Mouse (Mus musculus) embryo, embryonic 10 days (tissue): ENCODE measurements at regions not wholly inside any gene's neighbourhood (a gene's known extent, or its start where the extent isn't known, plus 50 kb on each side); places are given as distances from the start of the nearest gene placed in this dataset.

Experiments used
- DNase-seq: peaks from one replicate; pipeline ENCODE4 v3.0.0-alpha.2; 2015; ENCODE audit warnings: low spot score

DNA sequence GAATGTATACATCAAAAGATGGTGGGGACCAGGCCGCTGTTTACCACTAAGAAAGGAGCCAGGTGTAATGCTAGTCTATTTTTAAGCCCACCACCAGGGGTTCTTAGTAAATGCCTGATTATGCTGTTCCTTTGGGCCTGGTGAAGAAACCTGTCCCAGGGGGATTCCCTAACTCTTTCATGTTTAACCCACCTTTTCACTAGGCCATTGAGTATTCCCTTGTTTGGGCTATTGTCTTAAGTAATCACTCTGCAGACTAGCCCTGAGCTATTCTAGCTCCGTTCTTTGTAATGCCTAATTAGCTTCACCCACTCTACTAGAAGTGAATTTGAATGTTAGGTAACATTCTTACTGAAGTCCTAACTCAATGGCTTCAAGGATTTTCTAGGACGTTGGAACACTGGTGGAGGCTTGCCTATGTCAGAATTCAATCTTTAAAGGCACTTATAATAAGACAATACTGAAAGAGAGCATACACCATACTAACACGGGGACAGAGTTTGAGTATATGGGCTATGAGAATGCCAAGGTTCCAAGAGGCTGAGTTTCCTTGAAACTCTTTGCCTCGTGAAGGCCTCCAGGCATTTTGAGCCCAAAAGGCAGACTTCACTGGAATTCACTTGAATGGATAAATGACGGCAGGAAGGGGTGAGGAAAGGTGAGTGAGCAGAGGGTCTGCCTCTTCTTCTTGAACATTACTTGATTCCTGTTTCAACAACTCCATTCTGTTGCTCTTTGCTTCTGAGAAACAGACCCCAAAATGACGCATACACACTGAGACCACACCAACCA lies 312.7 kb upstream of the Irx4 start:
- DNase-seq, result no peak

DNA sequence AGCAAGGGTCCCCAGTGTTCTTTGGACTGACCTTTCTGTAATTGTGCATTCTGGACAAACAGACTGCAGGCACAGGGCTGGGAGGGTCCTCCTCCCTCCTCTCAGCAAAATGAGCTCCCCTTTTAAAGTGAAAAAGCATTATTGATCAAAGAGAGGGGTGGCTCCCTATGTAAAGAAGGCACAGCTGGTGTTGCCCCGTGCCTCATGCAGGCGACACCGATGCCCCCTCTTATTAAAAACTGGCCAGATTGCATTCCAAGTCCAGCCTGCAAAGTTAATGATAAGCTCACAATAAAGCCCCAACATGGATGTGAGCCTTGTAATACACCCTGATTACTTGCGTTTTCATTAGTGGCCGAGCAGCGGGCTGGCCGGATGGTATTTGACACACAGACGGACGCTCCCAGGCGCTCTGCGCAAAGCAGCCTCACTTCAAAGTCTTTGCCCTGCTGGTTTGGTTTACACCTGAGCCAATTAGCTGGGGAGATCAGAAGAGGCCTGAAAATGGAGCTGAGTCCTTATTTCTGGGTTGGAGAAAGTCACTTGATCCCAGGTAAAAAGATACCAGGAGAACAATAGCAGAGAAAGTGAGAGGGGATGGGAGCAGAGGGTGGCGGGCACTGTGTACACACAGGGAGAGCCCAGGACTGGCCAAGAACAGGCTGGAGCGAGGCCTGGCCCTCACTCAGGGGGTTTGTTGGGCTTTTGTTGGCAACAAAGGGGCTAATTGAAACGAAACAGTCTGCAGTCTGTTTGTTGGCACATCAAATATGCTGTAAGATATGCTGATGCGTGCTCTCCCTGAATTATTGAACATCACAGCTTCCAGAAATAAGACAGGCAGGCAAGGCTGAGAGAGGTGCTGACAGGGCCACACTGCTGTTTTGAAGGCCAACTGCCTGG lies 301.4 kb upstream of the Irx4 start:
- peak; percentile 19 for DNase-seq

DNA sequence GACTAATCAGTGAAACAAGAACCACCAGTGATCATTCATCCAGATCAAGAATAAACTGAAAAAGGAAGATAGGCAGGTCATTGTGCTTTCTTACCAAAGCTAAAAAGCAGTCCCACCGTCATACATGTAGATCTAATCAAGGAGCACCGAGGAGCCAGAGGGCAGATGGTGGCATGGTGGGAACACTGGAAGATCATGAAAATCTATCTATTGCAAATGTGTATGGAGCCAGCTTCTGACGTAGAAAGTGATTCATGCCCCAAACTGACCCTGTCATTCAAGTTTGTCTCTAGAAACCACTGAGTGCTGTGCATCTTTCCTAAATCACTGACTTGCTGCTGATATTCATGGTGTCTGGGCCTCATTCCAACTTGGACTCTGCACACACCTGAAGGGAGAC lies 299.0 kb upstream of the Irx4 start:
- no peak for DNase-seq

DNA sequence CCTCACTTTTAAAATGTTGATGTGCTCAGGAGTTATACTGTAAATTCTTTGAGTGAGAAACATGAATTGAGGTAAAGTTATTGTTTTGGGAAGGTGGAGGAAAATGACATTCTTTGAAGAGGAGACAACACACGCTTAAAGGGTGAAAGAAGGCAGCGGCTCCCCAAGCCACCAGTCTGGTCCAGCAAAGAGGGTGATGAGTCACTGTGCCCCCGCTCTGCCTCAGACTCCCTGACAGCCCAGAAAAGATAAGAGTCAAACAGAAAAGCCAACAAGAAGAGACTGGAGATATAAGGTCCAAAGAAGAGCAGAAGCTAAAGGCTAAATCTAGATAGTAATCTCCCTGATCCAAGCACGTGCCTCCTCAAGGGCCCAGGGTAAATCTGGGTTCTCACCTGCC lies 288.1 kb upstream of the Irx4 start:
- DNase-seq, result no peak

DNA sequence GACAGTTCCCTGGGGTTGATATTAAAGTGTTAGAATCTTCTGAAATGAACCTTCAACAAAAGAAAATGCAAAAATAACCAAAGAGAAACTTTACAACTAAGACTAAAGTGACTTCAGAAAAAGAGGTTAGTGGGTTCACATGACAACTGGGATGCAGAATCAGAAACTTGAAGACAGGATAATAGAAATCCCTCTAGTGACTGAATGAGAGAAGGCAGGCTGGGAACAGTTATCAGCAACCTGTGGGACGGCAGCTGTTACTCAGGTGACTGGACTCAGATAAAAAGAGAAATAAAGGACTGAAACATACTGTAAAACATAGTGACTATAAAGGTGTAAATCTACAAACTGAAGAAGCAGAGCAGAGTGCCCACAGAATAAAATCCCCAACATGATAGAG lies 287.4 kb upstream of the Irx4 start:
- DNase-seq, result no peak

DNA sequence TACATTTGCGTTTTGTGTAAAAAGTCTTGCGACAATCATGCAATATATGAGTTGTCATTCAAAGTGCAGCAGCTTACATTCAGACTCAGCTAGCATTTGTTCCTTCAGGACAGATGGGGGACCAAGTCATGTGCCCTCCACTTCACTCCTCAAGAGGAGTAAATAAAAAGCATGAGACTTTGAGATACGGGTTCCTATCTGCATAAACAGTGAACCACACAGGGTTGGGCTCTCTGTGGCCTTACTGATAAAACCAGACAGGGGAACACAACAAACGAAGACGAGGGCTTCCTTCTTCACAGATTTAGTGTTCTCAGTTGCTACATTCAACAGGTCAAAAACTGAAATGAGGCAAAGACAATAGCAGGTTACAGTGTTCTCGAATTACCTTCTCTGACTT lies 283.1 kb upstream of the Irx4 start:
- no peak for DNase-seq

DNA sequence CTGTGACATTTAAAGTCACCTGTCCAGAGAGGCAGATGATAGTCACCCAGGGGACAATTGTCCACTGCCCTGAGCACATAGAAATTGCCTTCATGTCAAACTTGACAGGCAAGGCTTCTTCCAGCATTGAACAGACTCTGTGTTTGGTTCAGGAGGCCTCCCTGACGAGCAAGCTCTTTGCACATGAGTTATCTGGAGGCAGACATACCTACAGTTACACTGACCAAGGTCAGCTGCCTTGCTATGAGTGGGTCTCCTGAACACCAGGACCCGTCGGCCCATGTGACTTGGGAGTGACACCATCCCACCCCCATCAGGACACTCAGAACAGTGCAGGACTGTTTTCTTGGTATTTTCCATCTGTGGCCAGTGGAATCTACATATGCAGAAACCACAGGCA lies 282.3 kb upstream of the Irx4 start:
- DNase-seq, result no peak

DNA sequence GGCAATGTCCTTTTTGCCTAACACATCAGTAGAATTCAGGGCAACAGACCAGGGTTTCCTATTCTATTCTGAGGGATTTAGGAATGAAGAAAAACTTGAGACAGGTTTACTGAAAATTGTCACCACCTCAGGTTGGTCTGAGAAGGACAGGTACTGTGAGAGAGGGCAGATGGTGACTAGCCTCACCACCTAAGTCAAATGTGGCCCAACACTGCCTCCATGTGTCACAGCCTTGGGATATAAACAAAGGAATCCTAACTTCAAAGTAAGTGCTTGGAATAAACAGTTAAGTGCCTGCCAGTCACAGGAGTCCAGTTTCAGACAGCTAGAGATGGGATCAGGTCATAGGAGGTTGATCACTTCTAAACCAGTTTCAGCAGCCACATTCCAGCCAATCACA lies 281.3 kb upstream of the Irx4 start:
- DNase-seq, result peak; percentile 25

DNA sequence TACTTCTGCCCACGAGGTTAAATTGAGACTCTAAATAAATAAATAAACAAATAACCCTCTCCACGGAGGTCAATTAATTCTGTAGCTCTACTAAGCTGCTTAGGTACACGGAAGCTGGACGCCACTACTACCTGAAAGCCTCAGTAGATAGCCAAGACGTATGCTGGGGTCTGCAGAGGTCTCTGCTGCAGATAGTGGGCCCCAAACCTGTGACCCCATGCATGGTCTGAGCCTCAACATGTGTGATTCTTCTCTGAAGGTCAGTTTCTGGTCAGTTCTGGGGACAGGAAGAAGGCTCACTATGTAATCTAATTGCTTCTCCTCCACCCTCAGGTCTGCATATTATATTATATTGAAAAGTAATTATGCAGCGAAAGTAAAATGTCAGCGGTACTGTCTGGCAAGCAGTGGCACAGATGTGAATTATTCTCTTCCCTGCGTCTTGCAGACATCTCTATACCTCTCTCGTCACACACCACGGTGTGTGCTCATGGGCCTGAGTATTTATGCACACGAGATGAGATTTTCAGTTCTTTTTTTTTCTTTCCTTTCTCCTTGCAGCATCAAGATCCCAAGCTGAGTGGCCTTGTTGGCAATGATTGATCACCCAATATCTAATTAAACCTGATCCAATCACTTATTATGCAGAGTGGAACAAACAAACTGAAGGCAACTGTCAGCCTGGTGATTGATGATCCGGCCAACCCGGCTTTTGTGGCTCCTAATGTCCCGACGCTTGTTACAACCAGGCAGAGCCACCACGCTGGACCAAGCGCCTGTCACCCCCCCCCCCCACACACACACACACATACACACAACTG lies 267.5 kb upstream of the Irx4 start:
- peak; percentile 53 for DNase-seq

- DNase-seq, result no peak
Measured at GRCm38 (mm10) chr13:72993410-72993858, 266.8 kb upstream of the Irx4 start.

DNA sequence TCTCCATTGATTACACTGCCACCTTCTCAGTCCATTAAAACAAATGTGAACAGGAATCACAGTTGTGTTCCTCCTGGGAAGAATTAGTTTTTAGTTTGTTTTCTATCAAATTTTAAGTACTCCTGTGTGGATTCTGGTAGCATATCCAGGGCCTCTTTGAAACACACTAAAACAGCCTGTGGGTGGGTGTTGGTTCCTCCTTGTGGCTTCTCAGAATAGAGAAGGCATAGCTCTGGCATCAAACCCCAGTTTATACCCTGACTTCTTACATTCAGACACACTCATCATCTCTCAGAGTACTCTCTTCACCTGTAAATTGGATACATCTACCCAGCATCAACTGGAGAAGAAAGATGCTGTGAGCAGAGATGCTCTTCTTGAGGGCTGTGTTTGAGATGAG lies 265.7 kb upstream of the Irx4 start:
- no peak for DNase-seq

GRCm38 (mm10) chr13:73008856-73009546 lies 251.3 kb upstream of the Irx4 start:
- DNase-seq, result no peak

GRCm38 (mm10) chr13:73009547-73010475 lies 250.5 kb upstream of the Irx4 start:
- DNase-seq, result no peak

GRCm38 (mm10) chr13:73019181-73019580 lies 241.1 kb upstream of the Irx4 start:
- peak; percentile 8 for DNase-seq

DNA sequence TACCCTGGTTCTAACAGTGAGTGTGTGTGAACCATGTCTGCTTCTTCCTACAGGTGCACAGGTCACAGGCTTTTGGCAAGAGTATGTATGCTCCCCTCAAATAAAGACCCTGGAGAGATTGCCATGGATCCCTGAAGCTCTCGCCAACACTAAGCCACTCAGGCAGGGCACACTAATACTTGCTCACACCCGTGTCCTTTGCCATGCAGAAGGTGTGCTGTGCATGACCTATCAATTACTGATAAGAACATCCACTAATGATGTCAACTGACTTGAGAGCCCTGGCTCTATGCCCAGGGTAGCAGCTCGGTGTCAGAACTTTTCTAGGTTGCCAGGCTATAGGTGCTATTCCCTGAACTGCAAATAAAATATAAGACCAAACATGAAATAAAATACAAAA lies 229.1 kb upstream of the Irx4 start:
- DNase-seq, result no peak

DNA sequence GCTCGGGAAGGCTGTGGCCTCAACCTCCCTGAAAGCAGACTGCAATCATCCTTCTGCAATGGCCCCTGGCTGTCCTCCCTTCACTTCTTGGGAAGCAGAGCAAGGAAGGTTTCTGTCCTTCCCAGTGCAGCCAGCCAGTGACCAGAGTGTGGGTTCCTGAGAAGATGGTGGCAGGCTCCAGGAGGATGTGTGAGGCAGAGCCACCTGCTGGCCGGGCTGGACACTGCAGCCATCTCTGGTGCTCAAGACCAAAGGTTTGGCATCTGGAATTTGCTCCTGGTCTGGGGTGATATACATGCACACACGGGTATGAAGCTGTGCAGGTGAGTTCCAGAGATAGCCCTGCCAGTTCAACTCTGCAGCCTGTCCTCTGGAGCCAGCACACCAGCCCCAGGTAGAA lies 227.2 kb upstream of the Irx4 start:
- peak; percentile 88 for DNase-seq

DNA sequence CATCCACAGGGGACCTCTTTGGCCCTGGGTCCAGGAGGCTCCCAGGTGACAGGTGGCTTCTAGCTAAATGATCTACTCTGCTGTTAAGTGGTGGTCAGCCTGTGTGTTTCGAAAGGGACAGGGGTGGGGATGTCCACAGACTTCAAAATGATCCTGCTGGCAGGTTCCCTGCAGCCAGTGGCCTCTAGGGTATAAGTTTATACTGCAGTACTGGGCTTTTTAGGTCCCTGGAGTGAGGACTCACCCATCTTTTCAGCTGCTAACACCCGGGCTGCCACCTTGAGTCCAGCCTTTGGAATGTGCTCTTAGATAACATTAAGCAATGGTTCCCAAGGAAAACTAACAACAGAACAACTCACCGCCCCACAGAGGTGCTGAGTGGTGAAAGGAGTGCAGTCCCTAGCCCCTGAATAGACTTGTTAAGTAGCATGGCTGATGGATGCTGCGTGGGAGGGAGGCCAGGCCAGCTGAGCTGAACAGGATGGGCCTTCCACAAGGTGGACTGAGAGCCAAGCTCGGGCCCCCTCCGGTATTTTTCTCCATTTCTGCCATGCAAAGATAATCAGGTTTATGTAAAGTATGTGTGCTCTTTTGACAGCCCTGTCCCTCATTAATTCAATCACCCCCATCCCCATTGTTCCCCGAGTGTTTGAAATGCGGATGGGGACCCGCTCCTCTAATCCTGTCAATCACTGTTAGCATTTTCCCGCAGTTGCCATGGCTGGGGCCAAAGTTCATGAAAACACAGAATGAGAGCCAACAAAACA lies 226.0 kb upstream of the Irx4 start:
- DNase-seq, result peak; percentile 87

GRCm38 (mm10) chr13:73034886-73035285 lies 225.4 kb upstream of the Irx4 start:
- DNase-seq, result peak; percentile 52

GRCm38 (mm10) chr13:73035336-73035940 lies 224.8 kb upstream of the Irx4 start:
- DNase-seq, result no peak
